Mouse (Mus musculus): ENCODE results near the gene 1700028P14Rik. TPM values are rescaled to one million over a fixed set of nuclear protein-coding genes. Genes with fewer than 3 reads are reported as not detected.

1700028P14Rik gene
- polyA plus RNA-seq, 1 experiment from 2014 or later, result 0.89 TPM

GRCm38 (mm10) chr19:23658350-23658749, 5.7 kb upstream of the 1700028P14Rik start:
- H3K4me3 ChIP-seq (replicated peaks), result no peak overlapping the region
- no peak overlapping the region for H3K27ac ChIP-seq
- no peaks in the 10 kb centered on the region for H3K27me3 ChIP-seq
- no peak overlapping the region for H3K4me2 ChIP-seq
- ATAC-seq (ENCODE audit: low FRiP score), result no peak
- no peaks in the 10 kb centered on the region for H3K36me3 ChIP-seq (replicated peaks)
- H3K9me3 ChIP-seq, result no peaks in the 10 kb centered on the region
- H3K9ac ChIP-seq, result no peak overlapping the region
- WGBS, result 87% methylated on average over 4 of the region's 4 CpGs
- H3K4me1 ChIP-seq, result no peaks in the 10 kb centered on the region

- Histone ChIP-seq H3K27ac (no peak overlapping the region), H3K4me2 (no peak overlapping the region), H3K27me3 (no peaks in the 10 kb centered on the region), H3K36me3 (replicated peaks) (no peaks in the 10 kb centered on the region), H3K4me3 (replicated peaks) (no peak overlapping the region), H3K4me1 (no peaks in the 10 kb centered on the region; the same call in 1 of the 2 replicates), H3K9ac (no peak overlapping the region), H3K9me3 (no peaks in the 10 kb centered on the region)
- no peak for ATAC-seq (ENCODE audit: low FRiP score)
- 73% methylated on average over 12 of the region's 12 CpGs for WGBS
Observed at GRCm38 (mm10) chr19:23657261-23657932, 4.8 kb upstream of the 1700028P14Rik start.

- Histone ChIP-seq H3K27me3 (no peaks in the 10 kb centered on the region), H3K27ac (no peak overlapping the region), H3K9ac (no peak overlapping the region), H3K4me3 (replicated peaks) (no peak overlapping the region), H3K36me3 (replicated peaks) (no peaks in the 10 kb centered on the region), H3K4me2 (no peak overlapping the region), H3K9me3 (no peaks in the 10 kb centered on the region), H3K4me1 (no peaks in the 10 kb centered on the region; the same call in 1 of the 2 replicates)
- 91% methylated on average over 5 of the region's 5 CpGs for WGBS
- no peak for ATAC-seq (ENCODE audit: low FRiP score)
Observed at GRCm38 (mm10) chr19:23653154-23653553, 542 bp upstream of the 1700028P14Rik start.

- H3K36me3 ChIP-seq (replicated peaks), result no peaks in the 10 kb centered on the region
- no peak for ATAC-seq (ENCODE audit: low FRiP score)
- no peaks in the 10 kb centered on the region for H3K27me3 ChIP-seq
- no peaks in the 10 kb centered on the region for H3K9me3 ChIP-seq
- no peak overlapping the region for H3K27ac ChIP-seq
- H3K4me2 ChIP-seq, result no peak overlapping the region
- WGBS, result 95% methylated on average over 7 of the region's 7 CpGs
- H3K4me1 ChIP-seq, result no peaks in the 10 kb centered on the region
- H3K9ac ChIP-seq, result no peak overlapping the region
- no peak overlapping the region for H3K4me3 ChIP-seq (replicated peaks)
Observed at GRCm38 (mm10) chr19:23647308-23647707, 5.3 kb downstream of the 1700028P14Rik start.

- Histone ChIP-seq H3K9ac (no peak overlapping the region), H3K27ac (no peak overlapping the region), H3K4me3 (replicated peaks) (no peak overlapping the region), H3K36me3 (replicated peaks) (no peaks in the 10 kb centered on the region), H3K4me2 (no peak overlapping the region), H3K27me3 (no peaks in the 10 kb centered on the region), H3K4me1 (no peaks in the 10 kb centered on the region), H3K9me3 (no peaks in the 10 kb centered on the region)
- ATAC-seq (ENCODE audit: low FRiP score), result no peak
- 60% methylated on average over 7 of the region's 7 CpGs for WGBS
Observed at GRCm38 (mm10) chr19:23645347-23645746, 7.3 kb downstream of the 1700028P14Rik start.

- Histone ChIP-seq H3K4me3 (replicated peaks) (no peak overlapping the region), H3K9ac (no peak overlapping the region), H3K27me3 (no peaks in the 10 kb centered on the region), H3K36me3 (replicated peaks) (no peaks in the 10 kb centered on the region), H3K9me3 (no peaks in the 10 kb centered on the region), H3K27ac (no peak overlapping the region), H3K4me1 (no peaks in the 10 kb centered on the region), H3K4me2 (no peak overlapping the region)
- WGBS, result 81% methylated on average over 5 of the region's 5 CpGs
- ATAC-seq (ENCODE audit: low FRiP score), result no peak
Observed at GRCm38 (mm10) chr19:23643819-23644218, 8.8 kb downstream of the 1700028P14Rik start.

GRCm38 (mm10) chr19:23636786-23637185, 15.8 kb downstream of the 1700028P14Rik start:
- Histone ChIP-seq H3K9me3 (no peaks in the 10 kb centered on the region), H3K4me1 (no peaks in the 10 kb centered on the region), H3K27me3 (no peaks in the 10 kb centered on the region), H3K4me3 (replicated peaks) (no peak overlapping the region), H3K36me3 (replicated peaks) (no peaks in the 10 kb centered on the region), H3K9ac (no peak overlapping the region), H3K27ac (no peak overlapping the region), H3K4me2 (no peak overlapping the region)
- ATAC-seq (ENCODE audit: low FRiP score), result no peak
- 25% methylated on average over 5 of the region's 5 CpGs for WGBS

- H3K4me2 ChIP-seq, result no peak overlapping the region
- H3K27ac ChIP-seq, result no peak overlapping the region
- 78% methylated on average over 11 of the region's 11 CpGs for WGBS
- no peaks in the 10 kb centered on the region for H3K36me3 ChIP-seq (replicated peaks)
- no peaks in the 10 kb centered on the region for H3K9me3 ChIP-seq
- H3K4me1 ChIP-seq, result no peaks in the 10 kb centered on the region
- H3K27me3 ChIP-seq, result no peaks in the 10 kb centered on the region
- H3K4me3 ChIP-seq (replicated peaks), result no peak overlapping the region
- no peak for ATAC-seq (ENCODE audit: low FRiP score)
- no peak overlapping the region for H3K9ac ChIP-seq
Observed at GRCm38 (mm10) chr19:23631611-23632492, 20.8 kb downstream of the 1700028P14Rik start.

- no peak for ATAC-seq (ENCODE audit: low FRiP score)
- H3K4me3 ChIP-seq (replicated peaks), result no peak overlapping the region
- H3K9me3 ChIP-seq, result no peaks in the 10 kb centered on the region
- H3K9ac ChIP-seq, result no peak overlapping the region
- H3K27ac ChIP-seq, result no peak overlapping the region
- no peaks in the 10 kb centered on the region for H3K27me3 ChIP-seq
- H3K36me3 ChIP-seq (replicated peaks), result no peaks in the 10 kb centered on the region
- no peak overlapping the region for H3K4me2 ChIP-seq
- WGBS, result 93% methylated on average over 7 of the region's 7 CpGs
- no peaks in the 10 kb centered on the region for H3K4me1 ChIP-seq
Observed at GRCm38 (mm10) chr19:23614268-23614667, 38.3 kb downstream of the 1700028P14Rik start.

- 81% methylated on average over 4 of the region's 4 CpGs for WGBS
- Histone ChIP-seq H3K4me2 (no peak overlapping the region), H3K4me3 (replicated peaks) (no peak overlapping the region), H3K27me3 (no peaks in the 10 kb centered on the region), H3K9me3 (no peaks in the 10 kb centered on the region), H3K4me1 (no peaks in the 10 kb centered on the region), H3K36me3 (replicated peaks) (no peaks in the 10 kb centered on the region), H3K9ac (no peak overlapping the region), H3K27ac (no peak overlapping the region)
- no peak for ATAC-seq (ENCODE audit: low FRiP score)
Observed at GRCm38 (mm10) chr19:23609724-23610123, 42.9 kb downstream of the 1700028P14Rik start.

- no peak overlapping the region for H3K27ac ChIP-seq
- no peaks in the 10 kb centered on the region for H3K4me1 ChIP-seq
- H3K4me2 ChIP-seq, result no peak overlapping the region
- no peaks in the 10 kb centered on the region for H3K27me3 ChIP-seq
- H3K9me3 ChIP-seq, result no peaks in the 10 kb centered on the region
- no peak overlapping the region for H3K4me3 ChIP-seq (replicated peaks)
- no peak for ATAC-seq (ENCODE audit: low FRiP score)
- 95% methylated on average over 2 of the region's 2 CpGs for WGBS
- no peaks in the 10 kb centered on the region for H3K36me3 ChIP-seq (replicated peaks)
- H3K9ac ChIP-seq, result no peak overlapping the region
Observed at GRCm38 (mm10) chr19:23607951-23608350, 44.7 kb downstream of the 1700028P14Rik start.

- Histone ChIP-seq H3K9me3 (no peaks in the 10 kb centered on the region), H3K4me3 (replicated peaks) (no peak overlapping the region), H3K36me3 (replicated peaks) (no peaks in the 10 kb centered on the region), H3K4me1 (no peaks in the 10 kb centered on the region; the same call in 1 of the 2 replicates), H3K4me2 (no peak overlapping the region), H3K9ac (no peak overlapping the region), H3K27me3 (no peaks in the 10 kb centered on the region), H3K27ac (no peak overlapping the region)
- no peak for ATAC-seq (ENCODE audit: low FRiP score)
- 92% methylated on average over 3 of the region's 3 CpGs for WGBS
Observed at GRCm38 (mm10) chr19:23594950-23595349, 57.7 kb downstream of the 1700028P14Rik start.
